Mouse (Mus musculus) lung, postnatal 0 days (tissue): ENCODE results near the gene Lhfpl5. TPM values are rescaled to one million over a fixed set of nuclear protein-coding genes. Genes with fewer than 3 reads are reported as not detected.
A peak's percentile ranks its signal among the peaks of the same experiment; 100 is the strongest.

Source experiments
- ATAC-seq: fragments of 200-750 bp; cut with Nextera tagmentation; 2 replicates; pipeline ENCODE4 v1.8.0; 2017; ENCODE audit warnings: moderate library complexity
- DNase-seq: peaks from one replicate; pipeline ENCODE4 v3.0.0-alpha.2; 2016; ENCODE audit warnings: low spot score
- H3K27ac ChIP-seq: fragments of 300-500 bp; sonication (generic); 2 replicates; pipeline ENCODE4 v1.5.1; 2014; ENCODE audit warnings: antibody characterized with exemption, mild to moderate bottlenecking, low read length, mixed read lengths
- H3K27me3 ChIP-seq: fragments of 300-500 bp; sonication (generic); replicated peaks from 2 replicates; pipeline ENCODE4 v1.6.1; 2014; ENCODE audit warnings: low read length, mixed read lengths; ENCODE audit not compliant: insufficient read depth
- H3K36me3 ChIP-seq: fragments of 300-500 bp; sonication (generic); 2 replicates; pipeline ENCODE4 v1.6.1; 2014; ENCODE audit warnings: low read length, mixed read lengths; ENCODE audit not compliant: insufficient read depth
- H3K4me1 ChIP-seq: fragments of 300-500 bp; sonication (generic); 2 replicates; pipeline ENCODE4 v1.6.1; 2014; ENCODE audit warnings: antibody characterized with exemption, low read depth, low read length, mixed read lengths; ENCODE audit not compliant: insufficient read depth
- H3K4me2 ChIP-seq: fragments of 300-500 bp; sonication (generic); replicated peaks from 2 replicates; pipeline ENCODE4 v1.6.1; 2014; ENCODE audit warnings: low read depth, mild to moderate bottlenecking, low read length, moderate library complexity, mixed read lengths
- H3K4me3 ChIP-seq: fragments of 300-500 bp; sonication (generic); 2 replicates; pipeline ENCODE4 v1.5.1; 2014; ENCODE audit warnings: low read depth, low read length
- H3K9ac ChIP-seq: fragments of 300-500 bp; sonication (generic); replicated peaks from 2 replicates; pipeline ENCODE4 v1.6.1; 2014; ENCODE audit warnings: low read depth, mild to moderate bottlenecking
- H3K9me3 ChIP-seq: fragments of 300-500 bp; sonication (generic); 2 replicates; pipeline ENCODE4 v1.6.1; 2016; ENCODE audit warnings: low read length, mixed read lengths
- CTCF ChIP-seq: IDR thresholded peaks from 2 replicates; pipeline ENCODE4 v1.5.1; 2016; ENCODE audit warnings: antibody characterized with exemption, mild to moderate bottlenecking
- EP300 ChIP-seq: IDR thresholded peaks from 2 replicates; pipeline ENCODE4 v1.6.1; 2016; ENCODE audit warnings: antibody characterized with exemption, mild to moderate bottlenecking, control low read depth
- WGBS: fragments of 180-500 bp; shearing (Covaris S2); extraction: QIAGEN DNeasy Blood & Tissue Kit; methylation state at CpG from one replicate; pipeline ENCODE4 v1.1.7; 2014; 5-methylcytosine and 5-hydroxymethylcytosine counted together
- polyA plus RNA-seq: library from polyadenylated mRNA; unstranded; fragments of >200 nt; fragmentation: Nextera tagmentation; extraction: Ambion mirVana; gene quantifications from 2 replicates; pipeline ENCODE4 v1.2.1, GENCODE M21; 2015

Gene Lhfpl5
- 0.07 and 0.25 TPM in 2 replicates for polyA plus RNA-seq

GRCm38 (mm10) chr17:28575244-28576125 lies at the start of gene Lhfpl5:
Lhfpl5 (plus strand) TSS chr17:28575641.
- Histone ChIP-seq H3K27ac (no peak within 1 kb of the TSS), H3K9me3 (no peaks in the 10 kb centered on the region), H3K9ac (no peak within 1 kb of the TSS), H3K27me3 (no peaks in the 10 kb centered on the region), H3K4me3 (no peak within 1 kb of the TSS), H3K4me2 (peak within 1 kb of the TSS; percentile 11; the same call in 1 of the 2 replicates), H3K4me1 (no peaks in the 10 kb centered on the region), H3K36me3 (no peaks in the 10 kb centered on the region)
- TF ChIP-seq EP300: no peak
- TF ChIP-seq CTCF: no peak
- ATAC-seq (peak; percentile 80), DNase-seq (peak; percentile 52)
- WGBS: 21% methylated on average over 48 of the region's 50 CpGs

DNA sequence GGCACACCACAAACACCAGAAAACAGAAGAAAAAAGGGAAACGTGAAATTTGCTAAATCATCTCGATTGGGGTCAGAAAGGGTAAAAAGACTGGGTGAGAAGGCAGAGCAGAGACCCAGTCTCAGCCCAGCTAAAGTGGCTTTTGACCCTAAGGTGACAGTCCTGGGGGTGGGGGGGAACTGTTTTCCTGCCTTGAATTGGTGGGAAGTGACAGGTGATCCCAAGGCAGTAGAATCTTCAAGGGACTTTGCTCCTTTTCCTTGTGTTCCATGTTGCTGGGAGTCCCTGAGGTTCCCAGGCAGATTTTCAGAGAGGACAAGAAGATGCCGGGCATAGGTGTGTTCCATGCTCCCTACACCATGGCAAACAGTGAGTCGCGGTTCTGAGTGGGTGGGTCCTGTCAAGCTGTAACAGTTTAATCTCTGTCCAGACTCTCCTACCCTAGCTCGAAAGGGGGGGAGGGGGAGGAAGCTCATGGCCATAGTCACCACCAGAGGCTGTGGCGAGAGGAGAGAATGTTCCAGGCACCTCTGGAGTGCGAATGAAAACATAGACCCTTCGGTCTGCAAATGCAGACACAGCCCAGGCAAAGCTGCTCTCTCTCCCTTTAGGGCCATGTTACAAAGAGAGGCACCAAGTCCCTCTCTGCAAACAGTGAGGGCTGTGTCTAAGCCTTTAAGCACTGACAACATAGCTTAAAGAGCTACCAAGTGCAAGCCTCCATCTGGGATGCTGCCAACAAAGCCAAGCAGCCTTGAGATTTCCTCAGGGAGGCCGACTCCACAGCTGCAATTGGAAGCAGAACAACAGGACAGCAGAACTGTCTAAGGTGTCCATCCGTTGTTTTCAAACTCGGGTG lies 48.0 kb upstream of the Lhfpl5 start:
- H3K9ac ChIP-seq: no peak overlapping the region
- ATAC-seq: peak; percentile 3; the same call in 1 of the 2 replicates

GRCm38 (mm10) chr17:28528043-28528351 lies 47.4 kb upstream of the Lhfpl5 start:
- ATAC-seq (peak; percentile 56), DNase-seq (peak; percentile 92)
- Histone ChIP-seq H3K4me2 (peak overlapping the region; percentile 45), H3K9ac (no peak overlapping the region), H3K27ac (0 out of 2 replicates have a peak overlapping the region, but pooled peaks have one; percentile 54), H3K27me3 (no peaks in the 10 kb centered on the region), H3K4me3 (peak overlapping the region; percentile 14; the same call in 1 of the 2 replicates), H3K9me3 (no peaks in the 10 kb centered on the region), H3K36me3 (no peaks in the 10 kb centered on the region), H3K4me1 (peaks cover 13% of the 10 kb centered on the region; the same call in 1 of the 2 replicates)
- 0% methylated on average over 6 of the region's 6 CpGs for WGBS
- peak; percentile 99 for TF ChIP-seq CTCF
- no peak for TF ChIP-seq EP300

More for the DNA sequence above, 48.0 kb upstream of the Lhfpl5 start:
- Histone ChIP-seq H3K9me3 (no peaks in the 10 kb centered on the region), H3K27ac (peak overlapping the region; percentile 54; the same call in 1 of the 2 replicates), H3K36me3 (no peaks in the 10 kb centered on the region), H3K4me2 (peak overlapping the region; percentile 45), H3K27me3 (no peaks in the 10 kb centered on the region), H3K4me1 (peaks cover 13% of the 10 kb centered on the region; the same call in 1 of the 2 replicates), H3K4me3 (peak overlapping the region; percentile 14; the same call in 1 of the 2 replicates)
- TF ChIP-seq EP300: 0 out of 2 replicates have a peak, but pooled peaks have one; percentile 12
- TF ChIP-seq CTCF: peak; percentile 25; the same call in 1 of the 2 replicates
- WGBS: 20% methylated on average over 12 of the region's 12 CpGs
- peak; percentile 49 for DNase-seq

DNA sequence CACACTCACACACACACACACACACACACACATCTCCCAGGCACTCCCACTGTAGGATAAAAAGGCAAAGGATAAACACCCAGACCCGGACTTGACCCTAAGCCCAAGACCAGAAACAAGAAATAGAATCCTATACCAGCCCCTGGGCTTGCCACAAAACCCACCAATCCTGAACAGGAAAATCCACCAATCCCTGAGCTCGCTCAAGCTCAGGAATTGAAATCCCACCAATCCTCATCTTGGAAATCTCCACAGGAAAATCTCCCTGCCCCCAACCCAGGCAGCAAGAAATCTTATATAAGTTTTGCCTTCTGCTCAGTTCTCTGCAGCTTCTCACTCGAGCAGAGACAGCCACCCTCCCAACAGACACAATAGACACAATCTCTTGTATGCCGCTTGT lies 46.3 kb upstream of the Lhfpl5 start:
- 74% methylated on average over 4 of the region's 4 CpGs for WGBS
- no peaks in the 10 kb centered on the region for H3K36me3 ChIP-seq
- TF ChIP-seq EP300: no peak
- TF ChIP-seq CTCF: no peak
- peaks cover 8% of the 10 kb centered on the region; the same call in 1 of the 2 replicates for H3K4me1 ChIP-seq
- no peak overlapping the region for H3K27ac ChIP-seq
- H3K4me3 ChIP-seq: no peak overlapping the region
- H3K9me3 ChIP-seq: no peaks in the 10 kb centered on the region
- DNase-seq (no peak), ATAC-seq (no peak)
- H3K9ac ChIP-seq: no peak overlapping the region
- no peak overlapping the region for H3K4me2 ChIP-seq
- H3K27me3 ChIP-seq: no peaks in the 10 kb centered on the region

DNA sequence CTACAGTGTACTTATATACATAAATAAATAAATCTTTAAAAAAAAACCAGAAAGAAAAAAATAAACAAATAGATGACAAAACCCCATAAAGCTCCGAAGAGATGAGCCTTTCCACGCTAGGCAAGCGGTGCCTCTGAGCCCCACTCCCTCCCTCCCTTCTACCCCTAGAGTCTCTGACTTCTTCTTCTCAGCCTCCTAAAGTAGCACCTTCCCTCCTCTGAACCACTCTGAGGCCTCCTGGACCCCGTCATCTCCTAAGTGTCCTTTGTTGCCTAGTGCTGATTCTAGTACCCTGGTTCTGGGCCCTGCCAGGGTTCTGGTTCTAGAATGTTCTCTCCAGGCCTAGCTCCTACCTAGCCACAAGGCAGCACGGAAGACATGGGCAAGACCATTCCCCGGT lies 44.9 kb upstream of the Lhfpl5 start, which contains the start of gene Armc12:
TSS of gene Armc12 (plus strand) at position 301 of the 400 bp plus-strand sequence.
- Histone ChIP-seq H3K36me3 (no peaks in the 10 kb centered on the region), H3K4me2 (no peak within 1 kb of the TSS), H3K4me1 (0 out of 2 replicates have a peak, but pooled peaks cover 4% of the 10 kb centered on the region), H3K4me3 (no peak within 1 kb of the TSS), H3K9me3 (no peaks in the 10 kb centered on the region), H3K27me3 (no peaks in the 10 kb centered on the region), H3K27ac (no peak within 1 kb of the TSS), H3K9ac (no peak within 1 kb of the TSS)
- no peak for TF ChIP-seq EP300
- no peak for TF ChIP-seq CTCF
- WGBS: 82% methylated on average over 6 of the region's 6 CpGs
- no peak for ATAC-seq
- DNase-seq: no peak
